Mouse (Mus musculus): Measurements from ENCODE around the gene Lypd3.
"Not testable (repeated sequence)": the region's sequence is repeated elsewhere in the genome, so short reads cannot be mapped to it uniquely, and the experiment has no call there.

Lypd3 gene

GRCm38 (mm10) chr7:24662575-24662974, 26.2 kb downstream of the Lypd3 start:
- in situ Hi-C loops (cut with MboI, MseI): no loop called here

GRCm38 (mm10) chr7:24664301-24664700, 28.0 kb downstream of the Lypd3 start:
- in situ Hi-C loops (cut with MboI, MseI): no loop called here

- in situ Hi-C loops (cut with MboI, MseI): no loop called here
These were observed 28.6 kb downstream of the Lypd3 start for GRCm38 (mm10) chr7:24664959-24665358.

DNA sequence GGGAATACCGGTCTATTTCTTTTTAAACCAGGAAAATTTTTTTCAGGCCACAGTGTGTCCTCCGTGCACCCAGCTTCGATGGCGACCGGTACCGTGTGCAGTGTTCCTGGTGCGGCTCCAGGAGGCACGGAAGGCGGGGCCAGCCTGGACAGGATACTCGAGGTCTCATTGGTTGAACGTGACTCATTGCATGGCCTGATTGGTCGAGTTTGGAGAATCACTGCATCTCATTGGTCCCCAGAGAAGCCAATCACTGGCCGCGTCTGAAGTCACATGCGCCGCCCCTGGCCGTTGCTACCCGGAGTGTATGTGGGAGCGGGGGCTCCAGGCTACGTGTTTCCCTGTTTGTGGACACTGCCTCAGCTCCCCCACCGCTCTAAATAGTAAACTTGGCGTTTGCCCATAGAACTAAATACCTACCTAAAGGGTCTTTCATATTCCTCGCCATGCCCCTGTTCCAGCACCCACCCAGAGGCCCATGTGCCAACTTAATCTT, 35.6 kb downstream of the Lypd3 start:
- in situ Hi-C loops (cut with MboI, MseI): no loop called here

- in situ Hi-C loops (cut with MboI, MseI): no loop called here
These were observed 40.2 kb downstream of the Lypd3 start, which contains the start of gene Tex101 for GRCm38 (mm10) chr7:24676575-24676974. Tex101 (minus strand) TSS chr7:24676675.

- in situ Hi-C loops (cut with MboI, MseI): not testable (repeated sequence)
These were observed 47.8 kb downstream of the Lypd3 start for GRCm38 (mm10) chr7:24684121-24684520.

DNA sequence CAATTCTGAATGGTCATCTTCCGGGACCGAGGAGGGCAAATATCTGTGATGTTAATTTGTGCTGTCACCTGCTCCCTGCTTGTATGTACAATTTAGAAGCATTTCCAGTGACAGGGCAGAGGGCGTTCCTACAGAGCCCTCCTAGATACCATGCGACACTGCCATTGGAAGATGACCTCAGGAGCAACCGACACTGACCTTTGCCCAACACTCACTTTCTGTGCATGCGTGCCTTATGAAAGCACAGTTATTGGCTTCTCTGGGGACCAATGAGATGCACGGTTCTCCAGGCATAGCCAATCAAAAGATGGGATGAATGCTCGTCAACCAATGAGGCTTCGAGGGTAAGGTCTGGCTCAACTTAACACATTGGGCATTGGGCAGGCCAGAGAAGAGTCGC, 51.2 kb downstream of the Lypd3 start:
- in situ Hi-C loops (cut with MboI, MseI): loop anchor here (5.0 kb wide), 1 partner anchor 40 kb away; the partner anchor contains the start of gene Gm4763

All from T-helper 1 cell (primary cell).